Mouse (Mus musculus) olfactory bulb, adult 2 months (tissue): ENCODE measurements around the gene Zscan10.

Experiments
- CTCF ChIP-seq: fragments of 200-500 bp; IDR thresholded peaks from 2 replicates; pipeline ENCODE4 v1.5.1; 2012; ENCODE audit warnings: low read depth, mild to moderate bottlenecking, low read length, moderate library complexity; ENCODE audit not compliant: insufficient read depth
- POLR2A ChIP-seq: fragments of 200-500 bp; IDR thresholded peaks from 2 replicates; pipeline ENCODE4 v1.6.1; 2012; ENCODE audit warnings: mild to moderate bottlenecking, low read depth, low read length, moderate library complexity; ENCODE audit not compliant: insufficient read depth

DNA sequence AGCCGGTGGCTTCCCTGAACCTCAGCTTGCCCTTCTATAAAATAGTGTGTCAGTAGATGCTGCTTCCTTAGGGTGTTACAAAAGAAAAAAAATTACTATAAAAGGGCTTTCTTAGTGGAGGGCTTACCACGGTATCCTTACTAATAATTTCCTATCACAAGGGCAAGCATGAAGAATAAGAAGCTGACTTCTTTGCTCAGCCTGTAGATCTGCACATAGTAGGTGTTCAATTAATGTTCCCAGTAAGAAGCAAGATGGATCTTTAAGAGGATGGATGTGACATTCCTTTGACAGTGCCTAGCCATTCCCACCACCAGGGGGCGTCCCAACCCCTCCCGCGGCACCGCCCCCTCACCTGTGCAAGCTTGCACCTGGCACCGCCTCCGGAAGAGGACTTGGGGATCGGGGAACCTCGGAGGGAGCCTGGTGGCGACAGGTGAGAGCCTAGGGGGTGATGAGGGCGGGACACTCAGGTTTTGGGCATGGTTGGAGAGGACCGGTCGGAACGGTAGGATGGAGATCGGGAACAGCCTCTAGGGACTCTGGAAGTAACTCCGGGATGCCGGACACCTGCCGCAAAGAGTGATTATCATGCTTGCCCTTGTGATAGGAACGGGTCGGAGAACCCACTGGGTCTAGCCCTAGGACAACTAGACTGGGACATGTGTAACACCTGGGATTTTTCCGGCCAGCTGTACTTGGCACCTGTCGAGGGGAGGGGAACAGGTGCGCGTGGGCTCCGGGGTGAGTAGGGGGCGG lies 59.6 kb downstream of the Zscan10 start, which contains the start of gene Bicdl2:
- TF ChIP-seq CTCF = peak; percentile 50; the same call in 1 of the 2 replicates
- TF ChIP-seq POLR2A = no peak
